Mouse (Mus musculus): ENCODE measurements around the gene Ninl.

DNA sequence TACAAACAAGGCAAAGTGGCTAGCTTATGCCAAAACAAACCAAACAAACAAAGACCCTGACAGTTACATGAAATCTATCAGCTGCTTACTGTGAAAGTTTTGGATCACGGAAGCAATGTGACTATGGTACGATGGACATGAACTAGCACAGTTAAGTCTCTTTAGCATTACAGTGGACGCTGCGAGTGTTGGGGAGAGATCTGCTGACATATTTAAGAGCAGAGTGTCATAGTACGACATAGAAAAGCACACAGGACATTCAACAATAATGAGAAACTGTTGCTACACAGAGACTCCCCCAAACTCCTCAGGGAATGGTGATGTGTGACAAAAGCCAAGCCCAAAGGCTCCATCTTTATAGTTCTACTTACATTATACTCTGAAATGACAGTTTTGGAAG, 95.2 kb downstream of the Ninl start:
- TF ChIP-seq CTCF (IDR thresholded peaks at IDR 0.05; ENCODE audit: borderline replicate concordance, extremely low read depth, insufficient read depth, insufficient read length) (no peak), POLR2A (IDR thresholded peaks at IDR 0.05; ENCODE audit: borderline replicate concordance, extremely low read depth, insufficient read depth, insufficient read length, poor library complexity, severe bottlenecking) (no peak)
